Mouse (Mus musculus): ENCODE results near the gene Myl6. TPM values are rescaled to one million over a fixed set of nuclear protein-coding genes. Genes with fewer than 3 reads are reported as not detected.

Gene Myl6
- 429 and 654 TPM in 2 replicates for polyA plus RNA-seq (2012; rRNA removed)
- polyA plus RNA-seq (2014; fragmentation: Nextera tagmentation; extraction: Ambion mirVana) = 490 and 506 TPM in 2 replicates

DNA sequence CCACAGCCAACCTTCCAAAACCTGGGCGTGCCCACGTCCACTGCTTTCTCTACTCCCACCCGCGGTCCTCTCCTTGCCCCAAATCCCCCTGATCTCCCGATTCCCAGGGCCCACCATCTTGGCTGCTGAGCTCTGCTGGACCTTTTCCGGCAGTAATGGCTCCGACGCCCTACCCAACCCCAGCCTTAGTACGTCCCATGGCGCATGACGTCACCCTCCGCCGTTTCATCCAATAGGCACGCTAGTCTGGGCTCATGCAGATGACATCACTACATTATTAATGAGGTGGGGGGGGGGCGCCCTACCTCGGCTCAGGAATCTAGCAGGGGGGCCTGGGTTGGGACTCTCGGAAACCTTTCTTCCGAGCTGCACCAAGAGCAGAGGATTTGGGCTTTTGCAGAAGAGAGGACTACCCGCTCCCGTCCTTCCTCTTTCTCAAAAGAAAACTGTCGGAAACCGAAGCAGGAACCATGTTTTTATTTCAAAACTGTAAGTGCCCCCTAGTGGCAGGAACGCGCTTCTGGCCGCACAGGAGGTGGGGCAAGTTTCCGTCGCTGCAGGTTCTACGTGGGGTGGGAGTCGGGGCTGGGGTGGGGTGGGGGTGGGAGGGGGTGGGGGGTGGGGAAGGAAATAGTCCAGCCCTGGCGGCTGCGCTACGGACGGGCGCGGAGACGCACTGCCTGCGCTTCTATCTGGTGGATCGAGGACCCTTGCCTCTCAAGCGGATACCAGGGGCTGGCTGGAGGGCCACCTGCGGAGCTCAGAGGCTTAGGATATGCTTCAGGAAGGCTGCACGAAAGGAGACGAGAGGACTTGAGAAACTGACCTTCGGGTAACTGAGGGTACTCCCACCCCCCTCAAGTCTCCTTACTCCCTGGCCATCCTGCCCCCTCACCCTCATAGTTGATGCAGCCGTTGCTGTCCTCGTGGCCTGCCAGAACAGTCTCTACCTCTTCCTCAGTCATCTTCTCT, at the start of gene Myl6:
Gene Myl6 (minus strand): TSS at position 451 of the 972 bp plus-strand sequence.
- no peaks in the 10 kb centered on the region for H3K9me3 ChIP-seq (ENCODE audit: control insufficient read depth, low read length)
- H3K27ac ChIP-seq = peak within 1 kb of the TSS; percentile 88
- peak within 1 kb of the TSS; percentile 96 for H3K9ac ChIP-seq (replicated peaks)
- DNase-seq (ENCODE audit: low read depth in 3 of 3, low spot score in 3 of 3) (peak; percentile 96 to 98 (median 97)), ATAC-seq (ENCODE audit: insufficient read depth) (peak; percentile 87)
- TF ChIP-seq EP300 (IDR thresholded peaks at IDR 0.05; ENCODE audit: low read depth) (no peak), CTCF (IDR thresholded peaks at IDR 0.05; ENCODE audit: low read depth) (peak; percentile 83)
- peak within 1 kb of the TSS; percentile 92 to 99 for H3K4me3 ChIP-seq (ENCODE audit: insufficient read depth in 1 of 2, low read depth in 2 of 2, low read length in 2 of 2)
- H3K4me2 ChIP-seq (ENCODE audit: low read depth) = peak within 1 kb of the TSS; percentile 68
- no peaks in the 10 kb centered on the region for H3K27me3 ChIP-seq (ENCODE audit: control insufficient read depth, insufficient read depth, low read length)
- H3K4me1 ChIP-seq (replicated peaks; ENCODE audit: control insufficient read depth in 2 of 2, insufficient read depth in 2 of 2, low read length in 1 of 2) = peaks cover 16 to 30% of the 10 kb centered on the region in 2 experiments
- WGBS (ENCODE audit: insufficient replicate concordance) = under 1% methylated on average over 45 of the region's 45 CpGs
- peaks cover 23% of the 10 kb centered on the region for H3K36me3 ChIP-seq (replicated peaks; ENCODE audit: control insufficient read depth, insufficient read depth, low read depth)

GRCm38 (mm10) chr10:128543100-128543499, 49.2 kb upstream of the Myl6 start:
- TF ChIP-seq CTCF (IDR thresholded peaks at IDR 0.05; ENCODE audit: low read depth) (no peak), EP300 (IDR thresholded peaks at IDR 0.05; ENCODE audit: low read depth) (no peak)
- DNase-seq (ENCODE audit: low read depth in 3 of 3, low spot score in 3 of 3) (no peak), ATAC-seq (ENCODE audit: insufficient read depth) (no peak)
- H3K4me3 ChIP-seq (ENCODE audit: insufficient read depth in 1 of 2, low read depth in 2 of 2, low read length in 2 of 2) = no peak overlapping the region
- H3K27ac ChIP-seq = no peak overlapping the region
- no peaks in the 10 kb centered on the region for H3K27me3 ChIP-seq (ENCODE audit: control insufficient read depth, insufficient read depth, low read length)
- H3K4me1 ChIP-seq (replicated peaks; ENCODE audit: control insufficient read depth in 2 of 2, insufficient read depth in 2 of 2, low read length in 1 of 2) = peaks cover 0 to 5% of the 10 kb centered on the region in 2 experiments; a peak in 2 of 4 replicates
- H3K4me2 ChIP-seq (ENCODE audit: low read depth) = no peak overlapping the region
- peaks cover 22% of the 10 kb centered on the region for H3K36me3 ChIP-seq (replicated peaks; ENCODE audit: control insufficient read depth, insufficient read depth, low read depth)
- no peak overlapping the region for H3K9ac ChIP-seq (replicated peaks)
- WGBS (ENCODE audit: insufficient replicate concordance) = 73% methylated on average over 2 of the region's 2 CpGs
- no peaks in the 10 kb centered on the region for H3K9me3 ChIP-seq (ENCODE audit: control insufficient read depth, low read length)

DNA sequence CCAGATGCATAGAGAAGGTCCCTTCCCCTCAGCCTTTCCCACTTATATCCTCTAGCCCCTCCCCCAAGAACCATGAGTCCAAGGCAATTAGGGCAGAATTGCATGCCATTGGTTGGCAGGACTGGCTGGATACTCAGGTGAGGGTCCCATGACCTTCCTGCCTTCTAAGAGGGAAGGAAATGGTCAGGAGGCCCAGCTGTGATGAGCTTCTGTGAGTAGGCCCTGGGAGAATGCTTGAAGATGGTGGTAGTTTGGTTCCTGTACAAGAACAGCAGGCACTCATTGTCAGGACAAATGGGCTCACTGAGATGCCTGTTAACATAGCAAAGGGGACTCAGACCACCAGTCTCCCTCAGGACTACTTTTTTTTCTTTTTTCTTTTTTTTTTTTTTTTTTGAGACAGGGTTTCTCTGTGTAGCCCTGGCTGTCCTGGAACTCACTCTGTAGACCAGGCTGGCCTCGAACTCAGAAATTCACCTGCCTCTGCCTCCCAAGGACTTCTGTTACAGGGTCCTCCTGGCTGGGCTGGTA, 44.5 kb upstream of the Myl6 start:
- peaks cover 3 to 14% of the 10 kb centered on the region in 2 experiments; a peak in 3 of 4 replicates for H3K4me1 ChIP-seq (replicated peaks; ENCODE audit: control insufficient read depth in 2 of 2, insufficient read depth in 2 of 2, low read length in 1 of 2)
- H3K9ac ChIP-seq (replicated peaks) = no peak overlapping the region
- no peaks in the 10 kb centered on the region for H3K27me3 ChIP-seq (ENCODE audit: control insufficient read depth, insufficient read depth, low read length)
- ATAC-seq (ENCODE audit: insufficient read depth) = no peak
- no peak overlapping the region for H3K4me3 ChIP-seq (ENCODE audit: insufficient read depth in 1 of 2, low read depth in 2 of 2, low read length in 2 of 2)
- DNase-seq (ENCODE audit: low read depth in 3 of 3, low spot score in 3 of 3) = no peak
- TF ChIP-seq EP300 (IDR thresholded peaks at IDR 0.05; ENCODE audit: low read depth) = no peak
- TF ChIP-seq CTCF (IDR thresholded peaks at IDR 0.05; ENCODE audit: low read depth) = no peak
- peaks cover 3% of the 10 kb centered on the region; the same call in 1 of the 2 replicates for H3K36me3 ChIP-seq (replicated peaks; ENCODE audit: control insufficient read depth, insufficient read depth, low read depth)
- 67% methylated on average over 1 of the region's 1 CpGs for WGBS (ENCODE audit: insufficient replicate concordance)
- H3K4me2 ChIP-seq (ENCODE audit: low read depth) = no peak overlapping the region
- H3K9me3 ChIP-seq (ENCODE audit: control insufficient read depth, low read length) = no peaks in the 10 kb centered on the region
- no peak overlapping the region for H3K27ac ChIP-seq

GRCm38 (mm10) chr10:128536266-128536940, 42.5 kb upstream of the Myl6 start:
- Histone ChIP-seq H3K4me3 (ENCODE audit: insufficient read depth in 1 of 2, low read depth in 2 of 2, low read length in 2 of 2) (peak overlapping the region; percentile 16 to 20; a peak in 3 of 4 replicates), H3K4me2 (ENCODE audit: low read depth) (peak overlapping the region; percentile 59), H3K27me3 (ENCODE audit: control insufficient read depth, insufficient read depth, low read length) (no peaks in the 10 kb centered on the region), H3K27ac (peak overlapping the region; percentile 61), H3K36me3 (replicated peaks; ENCODE audit: control insufficient read depth, insufficient read depth, low read depth) (no peaks in the 10 kb centered on the region), H3K4me1 (replicated peaks; ENCODE audit: control insufficient read depth in 2 of 2, insufficient read depth in 2 of 2, low read length in 1 of 2) (peaks cover 3 to 14% of the 10 kb centered on the region in 2 experiments; a peak in 3 of 4 replicates), H3K9me3 (ENCODE audit: control insufficient read depth, low read length) (no peaks in the 10 kb centered on the region), H3K9ac (replicated peaks) (peak overlapping the region; percentile 40)
- DNase-seq (ENCODE audit: low read depth in 3 of 3, low spot score in 3 of 3) (peak; percentile 89 to 93 (median 90)), ATAC-seq (ENCODE audit: insufficient read depth) (peak; percentile 97)
- peak; percentile 97 for TF ChIP-seq CTCF (IDR thresholded peaks at IDR 0.05; ENCODE audit: low read depth)
- no peak for TF ChIP-seq EP300 (IDR thresholded peaks at IDR 0.05; ENCODE audit: low read depth)
- 11% methylated on average over 18 of the region's 18 CpGs for WGBS (ENCODE audit: insufficient replicate concordance)

Data from liver, embryonic 14.5 days (tissue).